Mouse (Mus musculus) spleen, adult 2 months (tissue): Measurements from ENCODE around the gene Tnpo3.

Experiments used
- CTCF ChIP-seq: fragments of 200-500 bp; IDR thresholded peaks from 2 replicates; pipeline ENCODE4 v1.5.1; 2011; ENCODE audit warnings: mild to moderate bottlenecking, inconsistent platforms; ENCODE audit not compliant: insufficient read depth, insufficient read length, insufficient replicate concordance; ENCODE audit errors: extremely low read depth
- POLR2A ChIP-seq: fragments of 200-500 bp; IDR thresholded peaks from 2 replicates; pipeline ENCODE4 v1.6.1; 2011; ENCODE audit warnings: low read depth, low read length, inconsistent platforms

GRCm38 (mm10) chr6:29623857-29624256, 14.2 kb upstream of the Tnpo3 start:
- TF ChIP-seq CTCF (no peak), POLR2A (no peak)
